Mouse (Mus musculus): Measurements from ENCODE around the gene Fbxo2. TPM values are rescaled to one million over a fixed set of nuclear protein-coding genes. Genes with fewer than 3 reads are reported as not detected.

Fbxo2 gene
- polyA plus RNA-seq, 1 experiment from 2014 or later, result 3.2 TPM

GRCm38 (mm10) chr4:148164461-148164860 is 4.0 kb downstream of the Fbxo2 start:
- peak overlapping the region; percentile 25 for H3K4me3 ChIP-seq (replicated peaks; ENCODE audit: low read depth, low read length)
- no peak for ATAC-seq (ENCODE audit: low FRiP score, low TSS enrichment)
- H3K4me2 ChIP-seq (ENCODE audit: low read length), result peak overlapping the region; percentile 53
- DNase-seq, result no peak
- peak overlapping the region; percentile 43; the same call in 1 of the 2 replicates for H3K9ac ChIP-seq (replicated peaks; ENCODE audit: low read length)
- no peak overlapping the region for H3K27ac ChIP-seq (replicated peaks; ENCODE audit: low read depth, low read length)
- under 1% methylated on average over 16 of the region's 16 CpGs for WGBS
- peaks cover 22% of the 10 kb centered on the region for H3K4me1 ChIP-seq (ENCODE audit: control insufficient read depth, insufficient read depth, low read length)
- peaks cover 58% of the 10 kb centered on the region for H3K27me3 ChIP-seq (ENCODE audit: control insufficient read depth, insufficient read depth, low read length)
- H3K36me3 ChIP-seq (ENCODE audit: control insufficient read depth, insufficient read depth, low read length), result no peaks in the 10 kb centered on the region
- H3K9me3 ChIP-seq (ENCODE audit: control insufficient read depth, low read length), result no peaks in the 10 kb centered on the region

- no peak overlapping the region for H3K4me2 ChIP-seq (ENCODE audit: low read length)
- H3K9me3 ChIP-seq (ENCODE audit: control insufficient read depth, low read length), result no peaks in the 10 kb centered on the region
- 5% methylated on average over 17 of the region's 17 CpGs for WGBS
- H3K9ac ChIP-seq (replicated peaks; ENCODE audit: low read length), result no peak overlapping the region
- no peak overlapping the region for H3K4me3 ChIP-seq (replicated peaks; ENCODE audit: low read depth, low read length)
- no peaks in the 10 kb centered on the region for H3K36me3 ChIP-seq (ENCODE audit: control insufficient read depth, insufficient read depth, low read length)
- H3K27ac ChIP-seq (replicated peaks; ENCODE audit: low read depth, low read length), result no peak overlapping the region
- no peak for ATAC-seq (ENCODE audit: low FRiP score, low TSS enrichment)
- H3K4me1 ChIP-seq (ENCODE audit: control insufficient read depth, insufficient read depth, low read length), result peaks cover 19% of the 10 kb centered on the region
- H3K27me3 ChIP-seq (ENCODE audit: control insufficient read depth, insufficient read depth, low read length), result peaks cover 66% of the 10 kb centered on the region
- DNase-seq, result no peak
Observed at GRCm38 (mm10) chr4:148165551-148165950, 5.1 kb downstream of the Fbxo2 start.

GRCm38 (mm10) chr4:148166431-148166830 is 6.0 kb downstream of the Fbxo2 start:
- no peak overlapping the region for H3K9ac ChIP-seq (replicated peaks; ENCODE audit: low read length)
- peaks cover 15% of the 10 kb centered on the region for H3K4me1 ChIP-seq (ENCODE audit: control insufficient read depth, insufficient read depth, low read length)
- H3K9me3 ChIP-seq (ENCODE audit: control insufficient read depth, low read length), result no peaks in the 10 kb centered on the region
- peak overlapping the region; percentile 31 for H3K4me2 ChIP-seq (ENCODE audit: low read length)
- H3K27ac ChIP-seq (replicated peaks; ENCODE audit: low read depth, low read length), result no peak overlapping the region
- peaks cover 61% of the 10 kb centered on the region for H3K27me3 ChIP-seq (ENCODE audit: control insufficient read depth, insufficient read depth, low read length)
- DNase-seq (peak; percentile 64), ATAC-seq (ENCODE audit: low FRiP score, low TSS enrichment) (peak; percentile 38)
- 3% methylated on average over 10 of the region's 10 CpGs for WGBS
- H3K4me3 ChIP-seq (replicated peaks; ENCODE audit: low read depth, low read length), result no peak overlapping the region
- no peaks in the 10 kb centered on the region for H3K36me3 ChIP-seq (ENCODE audit: control insufficient read depth, insufficient read depth, low read length)

- 0 out of 2 replicates have a peak, but pooled peaks have one; percentile 32 for ATAC-seq (ENCODE audit: low FRiP score, low TSS enrichment)
- no peak overlapping the region for H3K9ac ChIP-seq (replicated peaks; ENCODE audit: low read length)
Observed at GRCm38 (mm10) chr4:148166986-148167385, 6.6 kb downstream of the Fbxo2 start.

GRCm38 (mm10) chr4:148168287-148168686 is 7.9 kb downstream of the Fbxo2 start:
- Histone ChIP-seq H3K4me2 (ENCODE audit: low read length) (no peak overlapping the region), H3K27me3 (ENCODE audit: control insufficient read depth, insufficient read depth, low read length) (peaks cover 53% of the 10 kb centered on the region), H3K9ac (replicated peaks; ENCODE audit: low read length) (no peak overlapping the region), H3K9me3 (ENCODE audit: control insufficient read depth, low read length) (no peaks in the 10 kb centered on the region), H3K4me3 (replicated peaks; ENCODE audit: low read depth, low read length) (no peak overlapping the region), H3K27ac (replicated peaks; ENCODE audit: low read depth, low read length) (no peak overlapping the region), H3K36me3 (ENCODE audit: control insufficient read depth, insufficient read depth, low read length) (no peaks in the 10 kb centered on the region), H3K4me1 (ENCODE audit: control insufficient read depth, insufficient read depth, low read length) (peaks cover 21% of the 10 kb centered on the region)
- 24% methylated on average over 7 of the region's 7 CpGs for WGBS
- ATAC-seq (ENCODE audit: low FRiP score, low TSS enrichment) (no peak), DNase-seq (peak; percentile 82)

More at GRCm38 (mm10) chr4:148166986-148167385, 6.6 kb downstream of the Fbxo2 start:
- Histone ChIP-seq H3K4me1 (ENCODE audit: control insufficient read depth, insufficient read depth, low read length) (peaks cover 15% of the 10 kb centered on the region), H3K4me3 (replicated peaks; ENCODE audit: low read depth, low read length) (no peak overlapping the region), H3K4me2 (ENCODE audit: low read length) (peak overlapping the region; percentile 31), H3K36me3 (ENCODE audit: control insufficient read depth, insufficient read depth, low read length) (no peaks in the 10 kb centered on the region), H3K9me3 (ENCODE audit: control insufficient read depth, low read length) (no peaks in the 10 kb centered on the region), H3K27ac (replicated peaks; ENCODE audit: low read depth, low read length) (0 out of 2 replicates have a peak overlapping the region, but pooled peaks have one; percentile 52), H3K27me3 (ENCODE audit: control insufficient read depth, insufficient read depth, low read length) (peaks cover 55% of the 10 kb centered on the region)
- DNase-seq, result peak; percentile 80
- 15% methylated on average over 4 of the region's 4 CpGs for WGBS

GRCm38 (mm10) chr4:148169586-148169985 is 9.2 kb downstream of the Fbxo2 start:
- Histone ChIP-seq H3K4me2 (ENCODE audit: low read length) (no peak overlapping the region), H3K36me3 (ENCODE audit: control insufficient read depth, insufficient read depth, low read length) (no peaks in the 10 kb centered on the region), H3K27ac (replicated peaks; ENCODE audit: low read depth, low read length) (no peak overlapping the region), H3K27me3 (ENCODE audit: control insufficient read depth, insufficient read depth, low read length) (peaks cover 45% of the 10 kb centered on the region), H3K9ac (replicated peaks; ENCODE audit: low read length) (no peak overlapping the region), H3K9me3 (ENCODE audit: control insufficient read depth, low read length) (no peaks in the 10 kb centered on the region), H3K4me3 (replicated peaks; ENCODE audit: low read depth, low read length) (no peak overlapping the region), H3K4me1 (ENCODE audit: control insufficient read depth, insufficient read depth, low read length) (peaks cover 23% of the 10 kb centered on the region)
- ATAC-seq (ENCODE audit: low FRiP score, low TSS enrichment) (no peak), DNase-seq (no peak)
- WGBS, result 16% methylated on average over 15 of the region's 15 CpGs

- Histone ChIP-seq H3K4me1 (ENCODE audit: control insufficient read depth, insufficient read depth, low read length) (peaks cover 30% of the 10 kb centered on the region), H3K4me2 (ENCODE audit: low read length) (no peak overlapping the region), H3K9me3 (ENCODE audit: control insufficient read depth, low read length) (no peaks in the 10 kb centered on the region), H3K9ac (replicated peaks; ENCODE audit: low read length) (no peak overlapping the region), H3K27me3 (ENCODE audit: control insufficient read depth, insufficient read depth, low read length) (peaks cover 40% of the 10 kb centered on the region), H3K27ac (replicated peaks; ENCODE audit: low read depth, low read length) (no peak overlapping the region), H3K36me3 (ENCODE audit: control insufficient read depth, insufficient read depth, low read length) (no peaks in the 10 kb centered on the region), H3K4me3 (replicated peaks; ENCODE audit: low read depth, low read length) (no peak overlapping the region)
- WGBS, result 0% methylated on average over 2 of the region's 2 CpGs
- no peak for ATAC-seq (ENCODE audit: low FRiP score, low TSS enrichment)
- DNase-seq, result peak; percentile 85
Observed at GRCm38 (mm10) chr4:148170842-148171241, 10.4 kb downstream of the Fbxo2 start.

- 5% methylated on average over 3 of the region's 3 CpGs for WGBS
- no peak for ATAC-seq (ENCODE audit: low FRiP score, low TSS enrichment)
- Histone ChIP-seq H3K4me3 (replicated peaks; ENCODE audit: low read depth, low read length) (no peak overlapping the region), H3K9ac (replicated peaks; ENCODE audit: low read length) (no peak overlapping the region), H3K27ac (replicated peaks; ENCODE audit: low read depth, low read length) (no peak overlapping the region), H3K4me2 (ENCODE audit: low read length) (no peak overlapping the region), H3K4me1 (ENCODE audit: control insufficient read depth, insufficient read depth, low read length) (peaks cover 31% of the 10 kb centered on the region), H3K9me3 (ENCODE audit: control insufficient read depth, low read length) (no peaks in the 10 kb centered on the region), H3K36me3 (ENCODE audit: control insufficient read depth, insufficient read depth, low read length) (no peaks in the 10 kb centered on the region), H3K27me3 (ENCODE audit: control insufficient read depth, insufficient read depth, low read length) (peaks cover 38% of the 10 kb centered on the region)
- peak; percentile 55 for DNase-seq
Observed at GRCm38 (mm10) chr4:148171261-148171660, 10.8 kb downstream of the Fbxo2 start.

GRCm38 (mm10) chr4:148173811-148174494 is 13.5 kb downstream of the Fbxo2 start:
- WGBS, result under 1% methylated on average over 30 of the region's 30 CpGs
- peaks cover 32% of the 10 kb centered on the region for H3K27me3 ChIP-seq (ENCODE audit: control insufficient read depth, insufficient read depth, low read length)
- peak; percentile 64 for ATAC-seq (ENCODE audit: low FRiP score, low TSS enrichment)

More at GRCm38 (mm10) chr4:148173811-148174494, 13.5 kb downstream of the Fbxo2 start:
- Histone ChIP-seq H3K9me3 (ENCODE audit: control insufficient read depth, low read length) (no peaks in the 10 kb centered on the region), H3K9ac (replicated peaks; ENCODE audit: low read length) (peak overlapping the region; percentile 39), H3K4me3 (replicated peaks; ENCODE audit: low read depth, low read length) (peak overlapping the region; percentile 3), H3K36me3 (ENCODE audit: control insufficient read depth, insufficient read depth, low read length) (no peaks in the 10 kb centered on the region), H3K4me1 (ENCODE audit: control insufficient read depth, insufficient read depth, low read length) (peaks cover 29% of the 10 kb centered on the region), H3K4me2 (ENCODE audit: low read length) (peak overlapping the region; percentile 49), H3K27ac (replicated peaks; ENCODE audit: low read depth, low read length) (peak overlapping the region; percentile 88)
- peak; percentile 87 for DNase-seq

All from midbrain, embryonic 14.5 days (tissue).